Mouse (Mus musculus) E14TG2a.4 (cell line): Measurements from ENCODE around the gene Farp1.

Experiments
- H3K27me3 ChIP-seq: 2 replicates; pipeline ENCODE4 v1.6.1; 2014; ENCODE audit warnings: low read length, control low read depth; ENCODE audit not compliant: insufficient read depth
- H3K36me3 ChIP-seq: 2 replicates; pipeline ENCODE4 v1.6.1; 2014; ENCODE audit warnings: low read length, control low read depth; ENCODE audit not compliant: insufficient read depth
- H3K4me1 ChIP-seq: replicated peaks from 2 replicates; pipeline ENCODE4 v1.6.1; 2014; ENCODE audit warnings: low read depth, low read length, control low read depth
- H3K4me3 ChIP-seq: replicated peaks from 2 replicates; pipeline ENCODE4 v1.5.1; 2014; ENCODE audit warnings: mild to moderate bottlenecking, low read length
- H3K9me3 ChIP-seq: 2 replicates; pipeline ENCODE4 v1.6.1; 2014; ENCODE audit warnings: low read length, control low read depth
- CTCF ChIP-seq: conservative IDR thresholded peaks from 2 replicates; pipeline ENCODE4 v1.5.1; 2014; ENCODE audit warnings: low read length
- NANOG ChIP-seq: IDR thresholded peaks from 2 replicates; pipeline ENCODE4 v1.6.1; 2014; ENCODE audit warnings: borderline replicate concordance, low read length, mixed read lengths
- POU5F1 ChIP-seq: IDR thresholded peaks from 2 replicates; pipeline ENCODE4 v1.6.1; 2014; ENCODE audit warnings: low read length, borderline replicate concordance

The Farp1 gene

DNA sequence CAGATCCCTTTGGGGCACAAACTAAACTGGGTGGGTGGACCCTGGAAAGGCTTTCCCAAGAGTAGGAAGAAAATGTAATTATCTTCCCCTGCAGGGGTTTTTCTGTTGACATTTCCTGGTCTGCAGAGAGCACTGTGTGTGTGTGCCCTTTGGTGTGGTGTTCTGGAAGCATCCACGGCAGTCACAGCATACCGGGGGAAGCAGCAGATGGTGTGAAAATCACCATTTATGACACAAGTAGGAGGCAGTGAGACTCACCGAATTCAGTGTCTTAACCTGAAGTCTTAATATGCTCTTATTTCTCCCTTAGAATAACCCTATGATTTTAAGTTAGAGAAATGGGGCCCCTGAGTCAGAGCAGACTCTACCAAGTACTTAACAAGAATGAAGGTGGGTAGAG, 133.7 kb downstream of the Farp1 start:
- Histone ChIP-seq H3K4me1 (peaks cover 7% of the 10 kb centered on the region; the same call in 1 of the 2 replicates), H3K4me3 (no peak overlapping the region), H3K9me3 (no peaks in the 10 kb centered on the region), H3K27me3 (no peaks in the 10 kb centered on the region; the same call in 1 of the 2 replicates), H3K36me3 (no peaks in the 10 kb centered on the region)
- TF ChIP-seq POU5F1 (no peak), NANOG (no peak), CTCF (no peak)

DNA sequence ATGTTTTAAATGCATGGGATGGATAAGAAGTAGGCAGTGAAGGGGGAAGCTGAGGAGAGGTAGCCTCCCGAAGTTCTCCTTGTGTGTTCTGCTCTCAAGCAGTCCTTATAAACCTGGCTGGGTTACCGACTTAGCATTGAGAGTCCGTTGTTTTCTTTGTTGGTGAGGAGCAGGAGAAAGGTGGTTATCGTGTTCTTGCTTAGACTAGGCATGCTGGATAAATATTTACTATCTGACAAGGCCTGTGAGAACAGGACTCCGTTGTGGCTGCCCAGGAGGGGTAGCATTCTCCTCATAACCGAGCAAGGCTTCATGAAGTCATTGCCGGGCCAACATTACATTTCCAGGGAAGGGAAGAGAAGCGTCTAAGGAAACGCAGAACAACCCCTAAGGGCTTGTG, 135.3 kb downstream of the Farp1 start:
- Histone ChIP-seq H3K4me3 (no peak overlapping the region), H3K9me3 (no peaks in the 10 kb centered on the region), H3K27me3 (no peaks in the 10 kb centered on the region; the same call in 1 of the 2 replicates), H3K4me1 (peaks cover 7% of the 10 kb centered on the region; the same call in 1 of the 2 replicates), H3K36me3 (no peaks in the 10 kb centered on the region)
- no peak for TF ChIP-seq CTCF
- no peak for TF ChIP-seq POU5F1
- TF ChIP-seq NANOG = no peak

DNA sequence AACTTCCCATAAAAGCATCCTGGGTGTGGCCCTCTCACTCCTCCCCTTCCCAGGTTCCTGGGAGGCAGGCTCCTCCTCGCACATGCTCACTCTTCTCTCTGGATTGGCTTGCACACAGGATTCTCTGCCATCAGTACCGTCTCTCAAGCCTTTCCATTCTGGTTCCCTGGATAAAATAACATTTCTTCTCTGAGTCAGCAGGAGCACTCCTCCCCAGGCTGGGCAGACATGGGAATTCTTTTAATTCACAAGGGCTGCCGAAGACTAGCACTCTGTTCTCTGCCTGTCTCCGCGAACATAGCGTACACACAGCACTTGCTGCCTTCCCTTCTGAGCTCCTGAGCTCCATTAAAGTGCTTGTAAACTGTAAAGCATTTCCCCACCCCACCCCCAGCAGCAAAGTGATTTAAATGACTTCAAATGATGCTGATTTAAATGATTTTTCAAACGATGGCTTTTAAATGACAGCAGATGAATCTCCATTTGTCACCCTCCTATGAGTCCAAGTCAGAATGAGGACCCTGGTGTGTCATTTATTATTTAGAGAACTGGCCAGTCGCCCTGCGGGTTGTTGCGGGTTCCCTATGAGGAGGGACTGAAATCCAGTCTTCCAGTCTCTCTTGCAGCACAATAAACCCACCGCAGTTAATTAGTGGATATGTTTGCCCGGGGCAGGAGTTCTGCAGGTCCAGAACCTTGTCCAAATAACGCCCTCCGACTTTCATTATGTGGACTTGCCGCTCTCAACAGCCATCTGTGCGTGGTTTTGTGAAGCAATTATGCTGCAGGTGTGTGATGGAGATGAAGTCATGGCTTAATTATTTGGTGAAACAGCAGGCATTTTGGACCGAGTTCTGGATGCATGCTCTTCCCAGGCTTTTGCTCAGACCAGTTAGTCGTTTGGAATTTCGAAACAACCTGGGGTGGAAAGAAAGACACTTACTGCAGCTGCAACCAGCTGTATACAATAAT, 137.4 kb downstream of the Farp1 start:
- H3K4me3 ChIP-seq = no peak overlapping the region
- H3K27me3 ChIP-seq = no peaks in the 10 kb centered on the region; the same call in 1 of the 2 replicates
- no peak for TF ChIP-seq CTCF
- no peak for TF ChIP-seq POU5F1
- no peak for TF ChIP-seq NANOG
- H3K9me3 ChIP-seq = no peaks in the 10 kb centered on the region
- no peaks in the 10 kb centered on the region for H3K36me3 ChIP-seq
- H3K4me1 ChIP-seq = peaks cover 7% of the 10 kb centered on the region; the same call in 1 of the 2 replicates

DNA sequence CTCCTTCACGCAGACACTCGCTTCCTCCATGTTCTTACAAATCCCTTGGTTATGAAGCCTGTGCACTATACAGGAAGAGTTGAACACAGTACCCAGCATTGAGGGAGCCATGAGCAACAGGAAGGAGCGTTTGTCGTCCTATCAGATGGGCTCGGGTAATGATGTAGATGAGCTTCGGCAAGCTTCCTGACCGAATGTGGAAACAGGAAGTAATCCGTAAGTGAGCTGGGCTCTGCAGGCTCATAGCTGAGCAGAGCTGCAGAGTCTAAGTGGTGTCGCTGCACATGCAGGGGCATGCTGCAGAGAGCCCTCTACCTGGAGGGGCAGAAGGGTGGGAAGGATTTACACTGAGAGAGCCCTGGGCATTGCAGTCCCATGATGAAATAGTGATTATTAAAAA, 140.4 kb downstream of the Farp1 start:
- Histone ChIP-seq H3K4me1 (peaks cover 14% of the 10 kb centered on the region; the same call in 1 of the 2 replicates), H3K36me3 (no peaks in the 10 kb centered on the region), H3K27me3 (no peaks in the 10 kb centered on the region), H3K9me3 (no peaks in the 10 kb centered on the region), H3K4me3 (no peak overlapping the region)
- no peak for TF ChIP-seq POU5F1
- TF ChIP-seq NANOG = no peak
- no peak for TF ChIP-seq CTCF

DNA sequence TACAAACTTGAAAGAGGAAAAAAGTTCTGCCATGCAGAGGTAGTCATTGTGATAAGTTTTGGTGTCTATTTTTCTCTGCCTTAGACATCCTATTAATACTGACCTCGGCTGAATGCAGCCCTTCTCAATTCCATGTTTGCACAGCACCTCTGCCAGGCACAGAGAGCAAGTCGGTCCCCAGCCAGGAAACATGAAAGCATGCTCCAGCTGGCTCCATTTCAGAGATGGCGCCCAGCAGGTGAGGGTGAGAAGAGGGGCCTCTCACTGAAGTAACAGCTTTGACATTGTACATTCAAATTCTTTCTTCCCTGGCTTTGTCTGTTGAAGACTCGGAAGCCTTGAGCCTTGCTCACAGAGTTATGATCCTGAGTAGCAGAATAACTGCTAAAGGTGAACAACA, 140.9 kb downstream of the Farp1 start:
- Histone ChIP-seq H3K4me1 (peaks cover 14% of the 10 kb centered on the region; the same call in 1 of the 2 replicates), H3K27me3 (no peaks in the 10 kb centered on the region), H3K36me3 (no peaks in the 10 kb centered on the region), H3K4me3 (no peak overlapping the region), H3K9me3 (no peaks in the 10 kb centered on the region)
- no peak for TF ChIP-seq POU5F1
- TF ChIP-seq NANOG = no peak
- no peak for TF ChIP-seq CTCF

DNA sequence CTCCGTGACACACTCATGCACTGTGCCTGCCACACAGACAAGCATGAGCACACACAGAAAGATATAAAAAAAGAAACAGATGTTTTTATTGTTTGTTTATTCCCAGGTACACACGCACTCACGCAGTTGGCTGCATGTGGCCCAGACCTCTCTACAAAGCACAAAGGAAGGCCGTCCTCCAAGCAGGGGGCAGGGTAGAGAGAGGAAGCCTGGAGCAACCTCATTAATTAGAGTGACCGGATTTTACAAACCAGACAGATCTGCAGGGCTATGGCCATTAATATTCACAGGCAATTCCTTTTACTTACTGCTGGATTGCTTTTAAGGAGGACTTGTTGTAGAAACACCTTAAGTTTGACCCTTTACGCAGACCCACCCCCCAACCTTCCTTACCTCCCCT, 142.9 kb downstream of the Farp1 start:
- TF ChIP-seq NANOG (no peak), POU5F1 (no peak)
- Histone ChIP-seq H3K4me3 (no peak overlapping the region), H3K9me3 (no peaks in the 10 kb centered on the region), H3K27me3 (no peaks in the 10 kb centered on the region), H3K4me1 (peaks cover 7% of the 10 kb centered on the region; the same call in 1 of the 2 replicates), H3K36me3 (no peaks in the 10 kb centered on the region)

DNA sequence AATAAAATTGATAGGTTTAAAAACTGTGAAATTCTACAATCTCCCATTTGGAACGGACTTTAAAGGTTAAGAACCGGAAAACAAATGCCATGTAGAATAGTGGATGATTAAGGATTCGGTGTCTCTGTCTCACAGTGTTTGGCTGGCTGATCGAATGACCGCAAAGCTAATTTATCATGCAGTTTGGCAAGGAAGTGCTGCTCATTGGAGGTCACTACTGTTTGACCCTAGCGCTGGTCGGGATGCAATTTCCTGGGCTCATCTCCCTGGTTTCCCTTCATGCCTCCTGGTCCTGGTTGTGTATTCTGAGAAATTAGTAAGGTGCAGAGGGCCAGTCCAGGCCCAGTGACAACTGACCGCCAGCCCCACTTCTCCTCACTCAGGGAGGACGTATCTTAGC, 145.6 kb downstream of the Farp1 start:
- TF ChIP-seq POU5F1 (no peak), CTCF (no peak), NANOG (no peak)
- Histone ChIP-seq H3K36me3 (no peaks in the 10 kb centered on the region), H3K9me3 (no peaks in the 10 kb centered on the region), H3K27me3 (no peaks in the 10 kb centered on the region), H3K4me1 (peaks cover 7% of the 10 kb centered on the region; the same call in 1 of the 2 replicates), H3K4me3 (no peak overlapping the region)

DNA sequence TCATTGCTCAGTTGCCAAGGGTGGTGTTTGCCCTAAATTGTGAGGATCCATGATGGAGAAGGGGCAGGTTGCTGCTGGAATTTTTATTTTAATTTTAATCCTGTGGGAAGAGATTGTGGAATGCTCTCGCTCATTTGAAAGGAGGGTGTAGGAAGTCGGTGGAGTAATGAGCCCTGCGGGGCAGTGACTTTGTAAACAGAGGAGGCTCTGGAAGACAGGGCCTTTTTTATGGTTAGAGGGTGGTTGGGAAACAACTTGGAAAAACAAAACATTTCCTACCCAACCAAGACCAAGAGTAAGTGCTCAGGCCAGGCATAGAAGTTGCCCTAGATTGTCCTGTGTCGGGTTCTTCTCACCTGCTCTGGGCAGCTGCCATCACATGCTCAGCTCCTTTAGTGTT, 146.8 kb downstream of the Farp1 start:
- Histone ChIP-seq H3K27me3 (no peaks in the 10 kb centered on the region), H3K4me1 (peaks cover 7% of the 10 kb centered on the region; the same call in 1 of the 2 replicates), H3K9me3 (no peaks in the 10 kb centered on the region), H3K4me3 (no peak overlapping the region), H3K36me3 (no peaks in the 10 kb centered on the region)
- TF ChIP-seq CTCF = no peak
- no peak for TF ChIP-seq NANOG
- no peak for TF ChIP-seq POU5F1
